Mouse (Mus musculus) limb, embryonic 13.5 days (tissue): ENCODE data around the gene Angptl3. TPM values are rescaled to one million over a fixed set of nuclear protein-coding genes. Genes with fewer than 3 reads are reported as not detected.

Source experiments
- ATAC-seq: fragments of 200-750 bp; cut with Nextera tagmentation; 2 replicates; pipeline ENCODE4 v1.8.0; 2017; ENCODE audit warnings: low read depth, moderate number of reproducible peaks, moderate TSS enrichment; ENCODE audit not compliant: low FRiP score
- H3K27ac ChIP-seq: fragments of 300-500 bp; sonication (generic); 2 replicates; pipeline ENCODE4 v1.5.1; 2015; ENCODE audit warnings: inconsistent platforms, mild to moderate bottlenecking, moderate library complexity
- H3K27me3 ChIP-seq: fragments of 300-500 bp; sonication (generic); 2 replicates; pipeline ENCODE4 v1.6.1; 2015; ENCODE audit warnings: mild to moderate bottlenecking, inconsistent platforms
- H3K36me3 ChIP-seq: fragments of 300-500 bp; sonication (generic); 2 replicates; pipeline ENCODE4 v1.6.1; 2015; ENCODE audit warnings: inconsistent platforms, mild to moderate bottlenecking, moderate library complexity
- H3K4me1 ChIP-seq: fragments of 300-500 bp; sonication (generic); 2 replicates; pipeline ENCODE4 v1.6.1; 2015; ENCODE audit warnings: inconsistent platforms
- H3K4me2 ChIP-seq: fragments of 300-500 bp; sonication (generic); replicated peaks from 2 replicates; pipeline ENCODE4 v1.6.1; 2015; ENCODE audit warnings: inconsistent platforms, mild to moderate bottlenecking, moderate library complexity
- H3K4me3 ChIP-seq: fragments of 300-500 bp; sonication (generic); 2 replicates; pipeline ENCODE4 v1.5.1; 2015; ENCODE audit warnings: moderate library complexity, mild to moderate bottlenecking, inconsistent platforms
- H3K9ac ChIP-seq: fragments of 300-500 bp; sonication (generic); 2 replicates; pipeline ENCODE4 v1.6.1; 2015; ENCODE audit warnings: mild to moderate bottlenecking, inconsistent platforms
- H3K9me3 ChIP-seq: fragments of 300-500 bp; sonication (generic); 2 replicates; pipeline ENCODE4 v1.6.1; 2016; ENCODE audit warnings: inconsistent platforms
- WGBS: fragments of 180-500 bp; shearing (Covaris S2); methylation state at CpG from one replicate; pipeline ENCODE4 v1.1.7; 2015; 5-methylcytosine and 5-hydroxymethylcytosine counted together
- polyA plus RNA-seq: library from polyadenylated mRNA; unstranded; fragments of >200 nt; fragmentation: Nextera tagmentation; extraction: Ambion mirVana; gene quantifications from 2 replicates; pipeline ENCODE4 v1.2.1, GENCODE M21; 2015

Gene Angptl3
- polyA plus RNA-seq, 1 experiment from 2014 or later, result 1.5 TPM

DNA sequence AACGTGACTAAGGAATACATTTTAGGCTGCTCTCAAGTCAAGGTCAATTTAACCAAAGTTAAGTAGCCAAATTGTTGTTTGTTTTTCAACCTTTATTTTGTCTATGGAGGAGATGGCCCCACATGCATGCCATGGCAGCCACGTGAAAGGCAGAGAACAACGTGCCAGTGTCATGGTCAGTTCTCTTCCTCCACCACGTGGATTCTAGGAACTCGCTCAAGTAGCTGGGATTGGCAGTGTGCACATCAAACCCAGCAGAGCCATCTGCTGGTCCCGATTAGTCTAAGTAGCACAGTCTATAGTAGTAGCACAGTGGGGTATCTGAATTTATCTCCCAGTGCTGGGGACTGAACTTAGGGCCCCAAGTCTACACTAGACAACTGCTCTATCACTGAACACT is 38.1 kb downstream of the Angptl3 start:
- 78% methylated on average over 6 of the region's 6 CpGs for WGBS
- no peak for ATAC-seq

DNA sequence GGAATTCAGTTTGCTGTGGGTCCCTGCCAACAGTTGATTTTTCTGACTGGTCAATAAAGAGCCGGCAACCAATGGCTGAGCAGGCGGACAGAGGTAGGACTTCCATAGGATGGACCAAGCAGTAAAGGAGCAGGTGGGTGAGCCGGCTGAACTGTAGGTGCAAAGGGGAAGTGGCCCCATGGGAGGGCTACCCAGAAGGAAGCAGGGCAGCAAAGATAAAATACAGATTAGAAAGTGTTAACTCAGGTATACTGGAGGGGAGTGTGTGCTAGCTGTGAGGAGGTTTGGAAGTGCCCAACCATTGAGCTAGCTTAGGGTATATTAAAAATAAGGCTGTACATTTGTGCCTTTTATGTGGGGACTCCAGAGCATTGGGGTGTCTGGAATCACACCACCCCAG is 47.3 kb downstream of the Angptl3 start:
- Histone ChIP-seq H3K4me1 (no peaks in the 10 kb centered on the region), H3K27me3 (no peaks in the 10 kb centered on the region), H3K9me3 (no peaks in the 10 kb centered on the region), H3K27ac (no peak overlapping the region), H3K4me3 (no peak overlapping the region), H3K4me2 (no peak overlapping the region), H3K36me3 (peaks cover 57% of the 10 kb centered on the region), H3K9ac (no peak overlapping the region)
- 87% methylated on average over 3 of the region's 3 CpGs for WGBS
- ATAC-seq, result no peak

More for the DNA sequence above, 38.1 kb downstream of the Angptl3 start:
- H3K9me3 ChIP-seq, result no peaks in the 10 kb centered on the region
- no peak overlapping the region for H3K4me2 ChIP-seq
- peaks cover 8% of the 10 kb centered on the region for H3K4me1 ChIP-seq
- no peak overlapping the region for H3K27ac ChIP-seq
- H3K36me3 ChIP-seq, result peaks cover 57% of the 10 kb centered on the region
- no peak overlapping the region for H3K4me3 ChIP-seq
- H3K9ac ChIP-seq, result no peak overlapping the region
- H3K27me3 ChIP-seq, result no peaks in the 10 kb centered on the region

DNA sequence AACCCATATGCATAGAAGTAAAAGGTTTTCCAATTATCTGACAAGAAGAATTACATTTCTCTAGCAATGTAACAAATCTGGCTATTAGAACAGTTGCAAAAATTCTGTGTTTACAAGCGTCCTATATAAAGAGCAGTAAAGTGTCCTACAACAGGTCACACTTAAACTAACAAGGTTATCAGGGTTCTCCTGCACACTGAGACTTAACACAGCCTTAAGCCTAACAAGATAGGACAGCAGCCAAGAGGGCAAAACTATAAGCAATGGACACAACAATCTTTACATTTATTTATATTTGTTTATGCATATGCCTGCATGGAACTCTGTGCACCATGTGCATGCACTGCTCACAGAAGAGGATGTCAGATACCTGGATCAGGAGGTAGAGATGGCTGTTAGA is 50.4 kb downstream of the Angptl3 start:
- no peak for ATAC-seq
- H3K4me1 ChIP-seq, result no peaks in the 10 kb centered on the region
- H3K36me3 ChIP-seq, result peaks cover 49% of the 10 kb centered on the region
- H3K27ac ChIP-seq, result no peak overlapping the region
- no peaks in the 10 kb centered on the region for H3K9me3 ChIP-seq
- no peak overlapping the region for H3K4me2 ChIP-seq
- H3K9ac ChIP-seq, result no peak overlapping the region
- no peak overlapping the region for H3K4me3 ChIP-seq
- 85% methylated on average over 1 of the region's 1 CpGs for WGBS
- no peaks in the 10 kb centered on the region for H3K27me3 ChIP-seq

DNA sequence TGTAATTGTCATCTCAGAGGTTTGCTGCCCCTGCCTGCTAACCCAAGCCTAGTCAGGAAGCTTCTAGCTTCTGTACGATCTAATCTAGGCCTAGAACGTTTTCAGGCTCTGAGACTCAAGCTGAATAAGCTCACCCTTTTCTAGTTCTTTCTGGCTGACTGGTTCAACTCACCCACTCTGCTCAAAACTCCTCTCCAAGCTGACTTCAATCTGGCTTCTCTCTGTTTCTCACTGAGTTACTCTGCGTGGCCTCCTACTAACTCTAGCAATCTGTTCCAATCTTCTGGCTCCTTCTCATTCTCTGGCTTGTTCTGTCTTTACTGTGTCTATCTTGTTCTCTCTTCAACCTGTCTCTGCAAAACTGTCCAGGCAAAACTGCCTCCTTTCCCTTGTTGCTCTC is 53.1 kb downstream of the Angptl3 start:
- Histone ChIP-seq H3K4me3 (no peak overlapping the region), H3K9ac (no peak overlapping the region), H3K9me3 (no peaks in the 10 kb centered on the region), H3K27ac (no peak overlapping the region), H3K36me3 (peaks cover 52% of the 10 kb centered on the region), H3K4me1 (no peaks in the 10 kb centered on the region), H3K4me2 (no peak overlapping the region), H3K27me3 (no peaks in the 10 kb centered on the region)
- no peak for ATAC-seq
- 86% methylated on average over 3 of the region's 3 CpGs for WGBS

DNA sequence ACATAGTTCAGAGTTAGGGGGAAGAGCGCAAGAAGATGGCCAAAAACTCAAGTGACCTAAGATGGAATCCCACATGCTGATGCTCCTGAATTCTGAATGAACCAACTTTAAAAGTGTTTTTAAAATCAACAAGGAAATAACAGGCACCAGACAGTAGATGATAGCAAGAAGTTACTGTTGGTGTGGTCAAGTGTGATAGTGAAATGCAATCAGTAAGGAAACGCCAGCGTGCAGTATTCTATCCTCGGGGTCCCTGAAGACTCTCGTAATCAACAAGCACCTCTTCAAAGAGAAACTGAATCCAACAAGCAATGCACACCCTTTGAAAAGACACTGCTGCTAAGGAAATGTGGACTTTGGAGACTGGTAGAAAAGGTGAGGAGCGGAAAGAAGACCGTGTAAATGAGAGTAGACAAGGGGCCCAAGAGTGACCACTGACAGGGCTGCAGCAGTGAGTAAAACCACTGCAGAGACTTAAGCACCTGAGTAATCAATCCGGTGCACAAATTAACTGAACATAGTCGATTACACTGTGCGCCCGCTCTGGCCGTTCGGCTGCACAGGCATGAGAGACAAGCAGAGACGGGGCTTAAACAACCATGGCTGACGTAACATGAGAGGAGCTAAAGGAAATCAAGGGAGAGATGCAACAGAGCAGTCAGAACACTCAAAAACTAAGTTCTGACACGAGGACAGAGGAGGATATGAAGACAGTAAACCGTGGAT is 57.2 kb downstream of the Angptl3 start:
- no peak overlapping the region for H3K4me3 ChIP-seq
- H3K36me3 ChIP-seq, result peaks cover 45% of the 10 kb centered on the region
- H3K27ac ChIP-seq, result no peak overlapping the region
- no peaks in the 10 kb centered on the region for H3K27me3 ChIP-seq
- WGBS, result 91% methylated on average over 17 of the region's 17 CpGs
- ATAC-seq, result no peak
- H3K9ac ChIP-seq, result no peak overlapping the region
- H3K9me3 ChIP-seq, result no peaks in the 10 kb centered on the region
- H3K4me1 ChIP-seq, result 0 out of 2 replicates have a peak, but pooled peaks cover 8% of the 10 kb centered on the region
- H3K4me2 ChIP-seq, result no peak overlapping the region

DNA sequence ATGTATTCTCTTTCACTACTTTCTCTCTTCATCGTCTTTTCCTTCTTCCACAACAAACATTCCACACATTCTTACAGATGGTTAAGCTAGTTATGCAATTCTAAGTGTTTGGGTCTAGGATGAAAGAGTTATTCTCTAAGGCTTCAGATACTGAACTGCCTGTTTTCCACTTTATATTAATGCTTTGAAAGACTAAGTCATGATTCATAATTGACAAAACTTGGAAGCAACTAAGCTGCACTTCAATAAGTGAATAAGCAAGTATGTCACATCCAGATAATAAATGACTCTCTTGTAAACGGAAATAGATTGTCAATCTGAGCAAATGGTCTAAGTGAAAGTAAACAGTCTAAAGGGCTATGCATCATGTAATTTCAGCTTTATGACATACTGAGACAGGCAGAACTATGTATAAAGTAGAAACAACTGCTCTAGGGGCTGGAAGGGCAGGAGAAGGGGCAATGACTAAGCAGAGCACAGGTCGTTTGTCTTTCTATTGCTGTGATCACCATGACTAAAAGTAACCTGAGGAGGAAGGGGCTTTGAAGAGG is 60.5 kb downstream of the Angptl3 start:
- ATAC-seq, result no peak
- Histone ChIP-seq H3K4me1 (0 out of 2 replicates have a peak, but pooled peaks cover 8% of the 10 kb centered on the region), H3K27me3 (no peaks in the 10 kb centered on the region), H3K4me3 (no peak overlapping the region), H3K4me2 (no peak overlapping the region), H3K27ac (no peak overlapping the region), H3K9me3 (no peaks in the 10 kb centered on the region), H3K36me3 (peaks cover 27% of the 10 kb centered on the region), H3K9ac (no peak overlapping the region)
- 50% methylated on average over 3 of the region's 3 CpGs for WGBS

DNA sequence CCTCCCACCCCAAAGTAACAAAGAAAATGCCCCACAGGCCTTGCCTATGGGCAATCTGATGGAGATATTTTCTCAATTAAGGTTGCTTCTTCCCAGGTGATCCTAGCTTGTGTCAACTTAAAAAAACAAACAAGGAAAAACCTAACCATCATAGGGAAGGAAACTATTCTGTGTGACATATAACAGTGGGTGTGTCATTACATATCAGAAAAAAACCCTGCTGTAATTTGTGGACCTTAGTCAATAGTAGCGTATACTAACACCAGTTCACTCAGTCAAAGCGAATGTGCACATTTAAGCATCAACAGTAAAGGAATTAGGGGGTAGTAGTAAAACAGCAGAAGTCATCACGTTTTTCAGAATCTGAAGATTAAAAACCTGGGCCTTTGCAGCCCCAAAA is 61.0 kb downstream of the Angptl3 start:
- H3K4me2 ChIP-seq, result no peak overlapping the region
- no peak overlapping the region for H3K27ac ChIP-seq
- ATAC-seq, result no peak
- H3K9ac ChIP-seq, result no peak overlapping the region
- 0 out of 2 replicates have a peak, but pooled peaks cover 8% of the 10 kb centered on the region for H3K4me1 ChIP-seq
- H3K9me3 ChIP-seq, result no peaks in the 10 kb centered on the region
- H3K36me3 ChIP-seq, result peaks cover 22% of the 10 kb centered on the region
- no peak overlapping the region for H3K4me3 ChIP-seq
- WGBS, result 92% methylated on average over 3 of the region's 3 CpGs
- H3K27me3 ChIP-seq, result no peaks in the 10 kb centered on the region

Other genes starting within 250 kb of the Angptl3 start
- gene Kank4, start 213.4 kb upstream of the Angptl3 start, polyA plus RNA-seq, result 2.8 and 3.0 TPM in 2 replicates
- gene I0C0044D17Rik, start 207.1 kb upstream of the Angptl3 start, polyA plus RNA-seq, result not detected in 2 replicates
- 103 and 107 TPM in 2 replicates for gene Usp1, start 107.1 kb upstream of the Angptl3 start, polyA plus RNA-seq
- 67.1 and 70.4 TPM in 2 replicates for gene Dock7, start 90.0 kb downstream of the Angptl3 start, polyA plus RNA-seq
- 16.1 and 18.5 TPM in 2 replicates for gene Atg4c, start 163.0 kb downstream of the Angptl3 start, polyA plus RNA-seq